In the genomic region with DNA sequence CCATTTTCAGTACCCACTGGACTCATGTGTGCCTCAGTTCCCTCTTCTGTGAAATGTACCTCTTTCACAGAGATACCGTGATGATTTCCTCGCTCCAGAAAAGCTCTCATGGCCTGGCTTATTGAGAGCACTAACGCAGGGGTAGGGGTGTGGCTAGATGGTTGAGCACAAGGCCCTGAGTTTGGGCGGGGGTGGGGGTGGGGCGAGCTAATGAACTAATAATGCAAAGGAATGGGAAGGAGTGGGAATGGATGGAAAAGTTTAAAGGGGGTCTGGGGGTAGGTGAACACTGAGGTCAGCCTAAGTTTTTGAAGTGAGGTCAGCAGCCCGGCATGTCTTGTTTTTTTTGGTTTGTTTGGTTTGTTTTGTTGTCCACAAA, we compare ENCODE assay signal across 8 mouse cellular contexts.
A peak's percentile ranks its signal among the peaks of the same experiment; 100 is the strongest.
DNase-seq lines count a peak whose midpoint lies in the region; ATAC-seq and TF ChIP-seq lines count a peak whose summit lies in the region.

No protein-coding gene starts in this region.

- H3K4me1 ChIP-seq in lung, embryonic 14.5 days (ENCODE audit: insufficient read depth) = peaks cover 5% of the 10 kb centered on the region; the same call in 1 of the 2 replicates
- peaks cover 24% of the 10 kb centered on the region for H3K4me1 ChIP-seq in forebrain, embryonic 10.5 days
- 0 out of 2 replicates have a peak, but pooled peaks cover 5% of the 10 kb centered on the region for H3K4me1 ChIP-seq in limb, embryonic 14.5 days (ENCODE audit: control insufficient read depth, insufficient read depth, low read length)
- H3K4me1 ChIP-seq in stomach, embryonic 14.5 days (ENCODE audit: control insufficient read depth, insufficient read depth, low read length) = peaks cover 3% of the 10 kb centered on the region; the same call in 1 of the 2 replicates

- ATAC-seq in lung, embryonic 14.5 days (ENCODE audit: insufficient read depth) = no peak; the same call in 1 of the 2 replicates
- no peak for ATAC-seq in limb, embryonic 14.5 days (ENCODE audit: low FRiP score, low read depth)
- no peak for ATAC-seq in stomach, embryonic 14.5 days (ENCODE audit: insufficient number of reproducible peaks, insufficient read depth, low FRiP score, low read depth)

- WGBS in lung, embryonic 14.5 days = 8% methylated on average over 6 of the region's 6 CpGs
- WGBS in forebrain, embryonic 10.5 days = under 1% methylated on average over 6 of the region's 6 CpGs
- WGBS in limb, embryonic 14.5 days = 6% methylated on average over 6 of the region's 6 CpGs
- 9% methylated on average over 6 of the region's 6 CpGs for WGBS in stomach, embryonic 14.5 days

- no peaks in the 10 kb centered on the region for H3K36me3 ChIP-seq in lung, embryonic 14.5 days (ENCODE audit: insufficient read depth)
- H3K36me3 ChIP-seq in forebrain, embryonic 10.5 days (replicated peaks) = no peaks in the 10 kb centered on the region
- H3K36me3 ChIP-seq in limb, embryonic 14.5 days (ENCODE audit: control insufficient read depth, insufficient read depth, low read length) = no peaks in the 10 kb centered on the region
- no peaks in the 10 kb centered on the region for H3K36me3 ChIP-seq in stomach, embryonic 14.5 days (ENCODE audit: control insufficient read depth, insufficient read depth, low read length)

- no peak overlapping the region for H3K27ac ChIP-seq in lung, embryonic 14.5 days (ENCODE audit: low read depth)
- H3K27ac ChIP-seq in forebrain, embryonic 10.5 days = peak overlapping the region; percentile 93
- H3K27ac ChIP-seq in limb, embryonic 14.5 days (replicated peaks; ENCODE audit: low read depth, low read length) = no peak overlapping the region
- no peak overlapping the region for H3K27ac ChIP-seq in stomach, embryonic 14.5 days (ENCODE audit: low read length)

- no peak for TF ChIP-seq CTCF in lung, embryonic 14.5 days (IDR thresholded peaks at IDR 0.05; ENCODE audit: low read depth)

- no peak for TF ChIP-seq POLR2A in limb, embryonic 14.5 days (IDR thresholded peaks at IDR 0.05; ENCODE audit: borderline replicate concordance, extremely low read depth, insufficient read depth, insufficient read length)

- peak overlapping the region; percentile 93 for H3K4me2 ChIP-seq in lung, embryonic 14.5 days
- H3K4me2 ChIP-seq in limb, embryonic 14.5 days (replicated peaks; ENCODE audit: low read depth, low read length, severe bottlenecking) = peak overlapping the region; percentile 89
- H3K4me2 ChIP-seq in stomach, embryonic 14.5 days (replicated peaks; ENCODE audit: low read depth, low read length) = peak overlapping the region; percentile 96

- H3K9ac ChIP-seq in lung, embryonic 14.5 days = peak overlapping the region; percentile 43
- peak overlapping the region; percentile 49 for H3K9ac ChIP-seq in limb, embryonic 14.5 days (ENCODE audit: low read depth, low read length, severe bottlenecking)
- no peak overlapping the region for H3K9ac ChIP-seq in stomach, embryonic 14.5 days (replicated peaks; ENCODE audit: low read depth, low read length)

- no peak for DNase-seq in lung, embryonic 14.5 days
- DNase-seq in lung, postnatal 14 days = no peak
- DNase-seq in forebrain, embryonic 10.5 days (ENCODE audit: extremely low spot score, low spot score) = no peak
- DNase-seq in limb, embryonic 14.5 days (ENCODE audit: low spot score) = no peak
- DNase-seq in adrenal gland, postnatal 25 days = no peak
- DNase-seq in kidney, postnatal 36 days = no peak
- DNase-seq in thymus, adult 18-20 months = no peak

- H3K9me3 ChIP-seq in lung, embryonic 14.5 days (ENCODE audit: low read depth, low read length) = no peaks in the 10 kb centered on the region
- no peaks in the 10 kb centered on the region for H3K9me3 ChIP-seq in forebrain, embryonic 10.5 days
- H3K9me3 ChIP-seq in limb, embryonic 14.5 days (ENCODE audit: control insufficient read depth, low read length) = no peaks in the 10 kb centered on the region
- H3K9me3 ChIP-seq in stomach, embryonic 14.5 days (ENCODE audit: control insufficient read depth, low read depth, low read length) = no peaks in the 10 kb centered on the region

- H3K4me3 ChIP-seq in lung, embryonic 14.5 days (ENCODE audit: low read depth, low read length) = peak overlapping the region; percentile 48
- H3K4me3 ChIP-seq in forebrain, embryonic 10.5 days = peak overlapping the region; percentile 62
- H3K4me3 ChIP-seq in limb, embryonic 14.5 days (replicated peaks; ENCODE audit: low read length) = peak overlapping the region; percentile 42
- H3K4me3 ChIP-seq in stomach, embryonic 14.5 days (ENCODE audit: low read depth, low read length) = peak overlapping the region; percentile 39

- no peaks in the 10 kb centered on the region for H3K27me3 ChIP-seq in lung, embryonic 14.5 days (ENCODE audit: insufficient read depth, low read length)
- no peaks in the 10 kb centered on the region for H3K27me3 ChIP-seq in forebrain, embryonic 10.5 days (ENCODE audit: poor library complexity, severe bottlenecking)
- peaks cover 12% of the 10 kb centered on the region for H3K27me3 ChIP-seq in limb, embryonic 14.5 days (ENCODE audit: control insufficient read depth, insufficient read depth, low read length)
- no peaks in the 10 kb centered on the region for H3K27me3 ChIP-seq in stomach, embryonic 14.5 days (ENCODE audit: control insufficient read depth, insufficient read depth, low read length)
